Mouse (Mus musculus) small intestine, adult 2 months (tissue): ENCODE data around the gene Vgll4.

ENCODE experiments used
- CTCF ChIP-seq: fragments of 200-500 bp; IDR thresholded peaks from 2 replicates; pipeline ENCODE4 v1.5.1; 2012; ENCODE audit warnings: low read depth, mild to moderate bottlenecking, control low read depth, inconsistent platforms, low read length, moderate library complexity, mixed read lengths; ENCODE audit not compliant: insufficient replicate concordance, insufficient read length; ENCODE audit errors: extremely low read depth
- POLR2A ChIP-seq: fragments of 200-500 bp; IDR thresholded peaks from 2 replicates; pipeline ENCODE4 v1.6.1; 2012; ENCODE audit warnings: low read depth, mild to moderate bottlenecking, control low read depth, inconsistent platforms, low read length, moderate library complexity

- TF ChIP-seq POLR2A (no peak; the same call in 1 of the 2 replicates), CTCF (no peak)
These were observed 50.0 kb downstream of the Vgll4 start for GRCm38 (mm10) chr6:114919670-114920313.
